Mouse (Mus musculus) C2C12 (cell line): ENCODE data around the gene Oxt.

Experiments used
- CTCF ChIP-seq: IDR thresholded peaks from one replicate; pipeline ENCODE4 v1.5.1; 2011; ENCODE audit not compliant: control insufficient read depth, insufficient read depth, insufficient read length
- MYOG ChIP-seq: IDR thresholded peaks from one replicate; pipeline ENCODE4 v1.6.1; 2011; ENCODE audit not compliant: control insufficient read depth, insufficient read length; ENCODE audit errors: extremely low read depth

DNA sequence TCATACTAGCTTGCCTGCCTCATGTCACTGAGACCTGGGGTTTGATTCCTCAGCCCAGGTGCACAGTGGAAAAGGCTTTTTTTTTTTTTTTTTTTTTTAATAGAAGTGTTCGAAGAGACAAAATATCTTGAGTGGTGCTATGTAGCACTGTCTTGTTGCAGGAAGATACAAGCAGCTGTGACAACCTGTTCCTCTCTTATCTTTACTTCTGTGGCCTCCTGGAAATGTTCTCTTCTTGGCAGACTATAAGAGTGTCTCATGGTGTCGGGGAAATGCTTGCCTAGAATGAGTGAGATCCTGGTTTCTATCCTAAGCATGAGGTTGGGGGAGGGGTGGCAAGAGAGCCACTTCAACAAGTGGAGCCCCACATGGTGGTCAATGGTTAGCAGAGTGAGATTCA lies 12.4 kb downstream of the Oxt start:
- TF ChIP-seq CTCF (no peak), MYOG (no peak)
